Mouse (Mus musculus) G1E (cell line): ENCODE data around the gene Fam170b.

Source experiments
- CTCF ChIP-seq: IDR thresholded peaks from 2 replicates; pipeline ENCODE4 v1.5.1; 2012; ENCODE audit warnings: low read depth, low read length, inconsistent platforms, mixed read lengths
- GATA1 ChIP-seq: IDR thresholded peaks from 2 replicates; pipeline ENCODE4 v1.6.1; 2012; ENCODE audit warnings: borderline replicate concordance, low read length, inconsistent platforms, mixed read lengths

DNA sequence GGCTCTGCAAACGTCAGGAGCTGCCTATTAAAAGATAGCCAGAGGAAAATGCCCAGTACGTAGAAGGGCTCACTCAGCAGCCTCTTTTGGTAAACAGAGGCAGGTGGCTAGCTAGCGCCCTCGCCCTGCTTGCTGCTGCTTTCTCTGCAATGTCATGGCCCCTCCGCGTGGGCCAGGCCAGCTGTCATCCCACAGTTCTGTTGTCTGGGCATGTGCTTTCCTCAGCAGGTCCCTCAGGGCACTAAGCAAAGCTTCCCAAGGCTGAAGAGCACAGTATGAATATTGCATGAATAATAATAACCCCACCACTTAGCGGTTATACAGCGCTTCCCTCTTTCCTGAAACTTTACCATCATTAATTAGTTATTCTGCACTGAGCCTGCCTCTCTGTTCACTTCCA is 37.4 kb upstream of the Fam170b start:
- TF ChIP-seq CTCF, result no peak
- TF ChIP-seq GATA1, result no peak
